Mouse (Mus musculus) spleen, adult 18-20 months (tissue): ENCODE results near the gene Pcyt2.

ENCODE experiments used
- DNase-seq, 2 experiments: peaks; one replicate each; pipeline ENCODE4 v3.0.0; 2022; ENCODE audit warnings: mixed read lengths in 2 of 2

The Pcyt2 gene

GRCm38 (mm10) chr11:120632559-120633519, 15.1 kb upstream of the Pcyt2 start:
- peak; percentile 52 to 68 for DNase-seq

GRCm38 (mm10) chr11:120631726-120632448, 14.2 kb upstream of the Pcyt2 start:
- no peak for DNase-seq

GRCm38 (mm10) chr11:120630881-120631725, 13.4 kb upstream of the Pcyt2 start:
- no peak for DNase-seq

- DNase-seq = no peak
Measured at GRCm38 (mm10) chr11:120630401-120630871, 12.7 kb upstream of the Pcyt2 start.

- peak in 1 of 2 experiments; percentile 30 for DNase-seq
Measured at GRCm38 (mm10) chr11:120629911-120630310, 12.2 kb upstream of the Pcyt2 start.

GRCm38 (mm10) chr11:120629341-120629730, 11.6 kb upstream of the Pcyt2 start:
- DNase-seq = peak; percentile 47 to 54

GRCm38 (mm10) chr11:120628601-120629340, 11.0 kb upstream of the Pcyt2 start:
- DNase-seq = peak in 1 of 2 experiments; percentile 22

- peak; percentile 61 to 62 for DNase-seq
Measured at GRCm38 (mm10) chr11:120627468-120628300, 9.9 kb upstream of the Pcyt2 start.

- DNase-seq = no peak
Measured at GRCm38 (mm10) chr11:120626785-120627467, 9.2 kb upstream of the Pcyt2 start.

GRCm38 (mm10) chr11:120625152-120625775, 7.5 kb upstream of the Pcyt2 start, which contains the start of gene Sirt7:
Gene Sirt7, minus strand, starts transcription at chr11:120625240.
- no peak for DNase-seq

GRCm38 (mm10) chr11:120624680-120625111, 7.0 kb upstream of the Pcyt2 start:
- DNase-seq = peak; percentile 76 to 82

- peak; percentile 56 to 72 for DNase-seq
Measured at GRCm38 (mm10) chr11:120623961-120624679, 6.4 kb upstream of the Pcyt2 start.

GRCm38 (mm10) chr11:120622805-120623204, 5.1 kb upstream of the Pcyt2 start:
- DNase-seq = no peak

GRCm38 (mm10) chr11:120620195-120620594, 2.5 kb upstream of the Pcyt2 start:
- DNase-seq = no peak

GRCm38 (mm10) chr11:120618619-120619535, 1.1 kb upstream of the Pcyt2 start:
- no peak for DNase-seq

- DNase-seq = no peak
Measured at GRCm38 (mm10) chr11:120616617-120617294, 980 bp downstream of the Pcyt2 start.

GRCm38 (mm10) chr11:120615606-120616203, 2.0 kb downstream of the Pcyt2 start:
- DNase-seq = no peak
